Mouse (Mus musculus) cortical plate, adult 2 months (tissue): ENCODE data around the gene Epb41l4b. TPM values are rescaled to one million over a fixed set of nuclear protein-coding genes. Genes with fewer than 3 reads are reported as not detected.
A peak's percentile ranks its signal among the peaks of the same experiment; 100 is the strongest.

Experiments used
- H3K27ac ChIP-seq: fragments of 200-500 bp; 2 replicates; pipeline ENCODE4 v1.5.1; 2012; ENCODE audit warnings: low read length, control low read depth, inconsistent platforms; ENCODE audit not compliant: insufficient read depth
- H3K4me1 ChIP-seq: fragments of 200-500 bp; 2 replicates; pipeline ENCODE4 v1.6.1; 2011; ENCODE audit warnings: low read length; ENCODE audit not compliant: control insufficient read depth, insufficient read depth
- H3K4me3 ChIP-seq: fragments of 200-500 bp; 2 replicates; pipeline ENCODE4 v1.5.1; 2011; ENCODE audit warnings: mild to moderate bottlenecking, low read length, control low read depth; ENCODE audit not compliant: insufficient read depth
- CTCF ChIP-seq: fragments of 200-500 bp; IDR thresholded peaks from 2 replicates; pipeline ENCODE4 v1.5.1; 2011; ENCODE audit warnings: mild to moderate bottlenecking, control low read depth, low read length; ENCODE audit not compliant: insufficient read depth; ENCODE audit errors: extremely low read depth
- POLR2A ChIP-seq: fragments of 200-500 bp; IDR thresholded peaks from 2 replicates; pipeline ENCODE4 v1.6.1; 2011; ENCODE audit warnings: mild to moderate bottlenecking, low read length, control low read depth; ENCODE audit not compliant: insufficient read depth; ENCODE audit errors: extremely low read depth
- polyA plus RNA-seq: library from polyadenylated mRNA; depleted of rRNA; stranded (reverse); fragments of >200 nt; gene quantifications from 2 replicates; pipeline ENCODE4 v1.2.3, GENCODE M21; 2012; rRNA removed

Gene Epb41l4b
- 17.7 and 19.2 TPM in 2 replicates for polyA plus RNA-seq

DNA sequence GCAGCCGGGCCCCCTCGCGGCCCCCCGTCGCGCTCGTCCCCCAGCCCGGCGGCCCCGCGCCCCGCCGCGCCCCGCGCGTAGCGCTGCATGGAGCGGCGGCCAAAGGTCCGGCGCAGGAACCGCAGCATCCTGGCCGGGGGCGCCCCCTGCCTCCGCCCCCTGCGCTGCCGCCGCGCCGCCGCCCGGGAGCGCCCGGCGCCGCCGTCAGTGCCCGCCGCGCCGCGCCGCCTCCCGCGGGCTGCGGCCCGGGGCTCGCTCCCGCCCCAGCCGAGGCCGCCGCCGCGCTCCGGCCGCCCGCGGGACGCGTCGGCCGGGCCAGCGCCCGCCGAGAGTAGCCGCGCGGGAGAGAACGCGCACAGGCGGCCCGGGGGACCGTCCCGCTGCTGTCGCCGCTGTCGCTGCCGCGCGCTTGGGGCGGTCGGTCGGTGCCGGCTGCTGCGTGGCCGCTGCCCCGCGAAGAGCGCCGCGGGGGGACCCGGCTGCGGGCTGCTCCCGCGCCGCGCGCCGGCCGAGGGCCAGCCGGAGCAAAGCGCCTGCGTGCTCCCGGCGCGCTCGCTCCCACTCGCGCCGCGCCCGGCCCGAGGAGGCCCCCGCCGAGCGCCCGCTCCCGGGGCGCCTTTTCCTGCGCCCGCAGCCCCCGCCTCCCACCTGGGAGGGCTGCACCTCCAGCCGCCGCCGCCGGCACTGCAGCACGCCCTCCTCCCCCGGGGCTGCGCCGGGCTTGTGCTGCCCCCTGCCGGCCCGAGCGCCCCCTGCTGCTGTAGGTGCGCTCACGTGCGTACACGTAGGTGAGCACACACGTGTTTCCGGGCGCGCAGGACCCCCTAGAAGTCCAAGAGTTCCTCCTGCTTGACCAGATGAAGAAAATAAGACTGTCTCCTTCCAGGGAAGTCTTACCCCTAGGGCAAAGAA lies at the start of gene Epb41l4b:
Epb41l4b (minus strand) TSS at position 412 of the 912 bp plus-strand sequence.
- H3K27ac ChIP-seq: no peak within 1 kb of the TSS
- TF ChIP-seq POLR2A: no peak
- peak; percentile 58 for TF ChIP-seq CTCF
- peak within 1 kb of the TSS; percentile 77 for H3K4me3 ChIP-seq
- H3K4me1 ChIP-seq: peaks cover 2% of the 10 kb centered on the region; the same call in 1 of the 2 replicates

DNA sequence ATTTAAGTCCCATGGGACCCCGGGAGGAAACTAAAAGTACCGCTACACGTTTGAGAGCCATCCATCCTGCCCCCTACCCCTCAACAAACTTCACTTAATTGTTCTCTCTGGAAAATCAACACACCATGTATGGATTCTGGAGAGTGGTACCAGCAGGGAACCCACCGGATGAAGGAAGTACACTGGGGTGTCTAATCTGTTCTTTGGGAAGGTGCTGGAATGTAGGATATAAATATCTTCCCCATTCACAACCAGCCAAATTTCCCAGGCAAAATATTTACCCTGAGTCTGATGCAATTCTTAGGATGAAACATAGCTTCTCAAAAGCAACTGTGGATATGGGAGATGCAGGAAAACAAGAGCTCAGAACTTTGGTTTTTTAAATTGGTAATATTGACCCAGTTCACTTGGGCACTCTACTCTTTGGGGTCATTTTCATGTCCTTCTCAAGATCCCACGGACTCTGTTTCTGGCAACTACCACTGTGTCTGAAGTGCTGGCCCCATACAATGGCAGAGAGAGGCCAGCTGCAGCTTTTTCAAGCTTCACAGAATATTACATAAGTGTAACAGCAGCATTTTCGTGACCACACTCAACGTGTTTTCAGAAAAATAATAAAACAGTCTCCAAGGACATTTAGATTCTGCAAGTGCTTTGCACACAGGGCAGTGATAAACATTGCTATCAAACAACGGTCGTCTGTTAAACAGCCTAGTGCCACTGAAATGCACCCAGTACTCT lies 48.5 kb upstream of the Epb41l4b start:
- Histone ChIP-seq H3K27ac (no peak overlapping the region), H3K4me3 (no peak overlapping the region), H3K4me1 (peaks cover 2% of the 10 kb centered on the region; the same call in 1 of the 2 replicates)
- TF ChIP-seq CTCF (no peak), POLR2A (no peak)

DNA sequence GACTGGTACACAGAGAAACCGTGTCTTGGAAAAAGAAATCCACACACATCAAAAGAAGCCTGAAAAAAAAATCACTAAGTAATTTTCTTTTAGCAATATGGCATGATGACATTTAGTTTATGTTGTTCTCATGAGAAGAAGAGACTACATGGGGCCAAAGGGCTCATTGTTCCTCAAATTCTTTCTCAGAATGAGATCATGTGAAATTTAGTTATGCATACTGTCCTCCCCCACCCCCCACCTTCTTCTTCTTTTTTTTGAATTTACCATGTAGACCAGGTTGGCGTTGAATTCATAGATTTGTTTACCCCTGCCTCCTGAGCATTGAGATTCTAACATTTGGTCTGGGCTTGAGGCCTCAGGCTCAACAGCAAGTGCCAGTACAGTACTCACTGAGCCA lies 46.6 kb upstream of the Epb41l4b start:
- TF ChIP-seq CTCF: no peak
- no peak for TF ChIP-seq POLR2A
- peaks cover 2% of the 10 kb centered on the region; the same call in 1 of the 2 replicates for H3K4me1 ChIP-seq

DNA sequence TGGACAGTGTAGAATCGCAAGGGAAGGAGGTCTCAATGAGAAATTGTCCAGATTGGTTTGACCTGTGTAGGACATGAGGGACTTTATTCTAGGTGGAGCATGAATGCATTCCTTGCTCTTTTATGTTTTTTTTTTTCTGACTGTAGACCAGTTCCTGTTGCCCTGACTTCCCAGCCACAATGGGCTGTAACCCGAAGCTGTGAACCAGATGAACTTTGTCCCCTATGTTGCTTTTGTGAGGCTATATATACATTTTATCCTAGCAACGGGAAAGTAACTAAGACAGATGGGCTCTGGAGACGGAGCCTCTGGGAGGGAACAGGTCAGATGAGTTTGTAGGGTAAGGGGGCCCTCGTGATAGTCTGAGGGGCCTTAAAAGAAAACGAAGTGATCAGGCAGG lies 42.8 kb upstream of the Epb41l4b start:
- no peaks in the 10 kb centered on the region for H3K4me1 ChIP-seq
- TF ChIP-seq POLR2A: no peak
- no peak for TF ChIP-seq CTCF
- no peak overlapping the region for H3K27ac ChIP-seq
- H3K4me3 ChIP-seq: no peak overlapping the region

More for the DNA sequence above, 46.6 kb upstream of the Epb41l4b start:
- H3K4me3 ChIP-seq: no peak overlapping the region
- no peak overlapping the region for H3K27ac ChIP-seq

DNA sequence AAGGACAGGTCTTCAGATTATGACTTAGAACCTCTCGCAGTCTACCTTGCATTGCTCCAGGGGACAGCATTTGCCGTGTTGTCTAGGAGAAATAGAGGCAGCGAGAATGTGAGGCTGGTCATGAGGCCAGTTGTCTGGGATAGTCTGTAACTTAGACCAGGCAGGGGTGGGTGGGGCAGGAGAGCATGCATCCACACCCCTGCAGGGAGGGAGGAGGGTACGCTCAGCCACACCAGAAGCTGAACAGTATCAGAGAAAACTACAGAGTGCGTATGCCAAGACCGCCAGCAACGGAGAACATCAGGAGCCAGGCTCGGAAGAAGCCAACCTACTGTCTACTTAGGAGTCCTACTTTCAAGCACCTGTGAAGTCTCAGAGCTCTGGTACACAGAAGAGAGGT lies 42.2 kb upstream of the Epb41l4b start:
- H3K4me1 ChIP-seq: no peaks in the 10 kb centered on the region
- TF ChIP-seq POLR2A: no peak
- no peak for TF ChIP-seq CTCF
- no peak overlapping the region for H3K4me3 ChIP-seq
- H3K27ac ChIP-seq: no peak overlapping the region

DNA sequence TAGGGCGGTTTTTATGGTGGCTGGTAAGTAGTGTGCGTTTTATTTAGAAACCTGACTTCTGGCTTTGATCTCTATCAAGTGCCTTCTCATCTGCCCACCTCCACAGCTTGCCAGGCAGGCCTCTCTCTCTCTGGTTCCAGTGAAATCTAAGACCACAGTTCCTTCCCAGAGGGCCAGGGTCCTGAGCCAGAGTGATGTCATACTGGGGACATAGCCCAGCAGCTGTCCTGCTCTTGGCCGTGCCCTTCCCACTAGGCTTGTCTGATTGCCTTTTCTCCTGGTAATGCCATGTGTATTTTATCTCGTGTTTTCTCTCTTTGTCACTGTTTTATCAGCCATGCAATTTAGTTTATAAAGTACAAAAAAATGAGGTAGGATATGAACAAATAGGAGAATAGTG lies 40.3 kb upstream of the Epb41l4b start:
- TF ChIP-seq CTCF (no peak), POLR2A (no peak)
- no peak overlapping the region for H3K4me3 ChIP-seq
- H3K4me1 ChIP-seq: no peaks in the 10 kb centered on the region
- H3K27ac ChIP-seq: no peak overlapping the region

DNA sequence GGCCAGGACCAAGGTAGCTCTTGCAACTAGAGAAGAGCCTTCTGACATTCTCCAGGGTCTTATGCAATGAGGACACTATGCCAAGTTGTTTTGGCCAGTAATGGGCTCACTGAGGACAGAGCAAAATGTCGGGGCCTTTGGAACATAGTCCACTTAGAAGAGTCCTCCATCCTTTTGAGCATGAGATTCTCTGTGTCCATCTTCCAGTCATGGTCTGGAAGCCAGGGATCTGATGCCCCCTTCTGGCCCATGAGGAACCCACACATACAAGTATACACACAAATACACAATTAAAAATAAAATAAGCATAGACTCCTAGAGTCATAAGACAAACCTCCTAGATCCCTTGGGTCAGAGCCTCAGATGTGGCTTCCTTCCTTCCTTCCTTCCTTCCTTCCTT lies 38.3 kb upstream of the Epb41l4b start:
- TF ChIP-seq POLR2A (no peak), CTCF (peak; percentile 30)
- Histone ChIP-seq H3K4me3 (no peak overlapping the region), H3K4me1 (no peaks in the 10 kb centered on the region), H3K27ac (no peak overlapping the region)

DNA sequence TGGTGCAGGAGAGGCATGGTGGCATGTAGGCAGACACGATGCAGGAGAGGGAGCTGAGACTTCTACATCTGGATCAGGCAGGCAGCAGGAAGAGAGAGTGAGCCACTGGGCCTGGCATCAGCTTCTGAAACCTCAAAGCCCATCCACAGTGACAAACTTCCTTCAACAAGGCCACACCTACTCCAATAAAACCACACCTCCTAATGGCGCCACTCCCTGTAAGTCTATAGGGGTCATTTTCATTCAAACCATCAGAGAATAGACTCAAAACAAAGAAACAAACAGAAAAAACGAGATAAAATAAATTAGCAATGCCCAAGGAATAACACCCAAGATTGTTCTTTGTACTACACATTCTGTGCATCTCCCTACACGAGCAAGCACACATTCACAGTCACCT lies 35.6 kb upstream of the Epb41l4b start:
- Histone ChIP-seq H3K4me3 (no peak overlapping the region), H3K27ac (no peak overlapping the region), H3K4me1 (no peaks in the 10 kb centered on the region)
- TF ChIP-seq POLR2A: no peak
- TF ChIP-seq CTCF: no peak

DNA sequence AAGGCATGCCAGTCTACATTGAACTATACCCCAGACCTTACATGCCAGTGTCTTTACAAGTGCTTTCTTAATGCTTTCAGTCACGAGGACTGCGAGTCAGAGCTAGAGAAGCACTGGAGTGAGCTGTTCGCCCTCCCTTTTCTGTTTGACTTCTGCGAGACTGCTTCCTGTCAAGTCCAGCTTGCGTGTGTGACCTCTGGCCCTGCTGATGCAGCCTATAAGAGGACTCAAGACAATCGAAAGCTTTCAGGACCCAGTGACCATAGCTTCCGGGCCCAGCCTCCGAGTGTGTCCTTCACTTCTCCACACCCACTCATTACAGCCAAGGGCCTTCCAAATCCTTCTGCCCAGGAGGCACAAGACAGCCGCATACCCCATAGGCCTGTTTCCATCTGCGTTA lies 32.1 kb upstream of the Epb41l4b start:
- no peak overlapping the region for H3K4me3 ChIP-seq
- H3K4me1 ChIP-seq: no peaks in the 10 kb centered on the region
- TF ChIP-seq POLR2A: no peak
- H3K27ac ChIP-seq: no peak overlapping the region

DNA sequence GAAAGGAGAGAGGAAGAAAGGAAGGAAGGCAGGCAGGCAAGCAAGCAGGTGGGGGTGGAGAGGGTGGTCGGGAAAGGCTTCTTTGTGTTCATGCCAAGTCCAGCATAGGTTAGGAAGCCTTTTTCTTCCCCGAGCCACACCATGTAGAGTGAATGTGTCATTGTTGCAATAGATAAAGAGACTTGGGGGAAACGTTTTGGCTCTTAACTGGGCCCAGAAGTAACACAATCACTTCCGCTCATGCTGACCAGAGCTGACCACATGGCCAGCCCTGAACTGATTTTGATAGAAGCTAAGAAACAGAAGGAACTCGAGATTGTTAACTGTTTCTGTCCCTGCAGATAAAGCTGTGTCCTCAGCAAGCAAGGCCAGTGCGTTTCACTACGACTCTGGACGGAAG lies 29.6 kb upstream of the Epb41l4b start:
- Histone ChIP-seq H3K4me3 (no peak overlapping the region), H3K27ac (no peak overlapping the region), H3K4me1 (no peaks in the 10 kb centered on the region)
- TF ChIP-seq POLR2A (no peak), CTCF (no peak)
